Mouse (Mus musculus): ENCODE measurements at regions not wholly inside any gene's neighbourhood (a gene's known extent, or its start where the extent isn't known, plus 50 kb on each side); places are given as distances from the start of the nearest gene placed in this dataset.
A peak's percentile ranks its signal among the peaks of the same experiment; 100 is the strongest.
"Not testable (repeated sequence)": the region's sequence is repeated elsewhere in the genome, so short reads cannot be mapped to it uniquely, and the experiment has no call there.

DNA sequence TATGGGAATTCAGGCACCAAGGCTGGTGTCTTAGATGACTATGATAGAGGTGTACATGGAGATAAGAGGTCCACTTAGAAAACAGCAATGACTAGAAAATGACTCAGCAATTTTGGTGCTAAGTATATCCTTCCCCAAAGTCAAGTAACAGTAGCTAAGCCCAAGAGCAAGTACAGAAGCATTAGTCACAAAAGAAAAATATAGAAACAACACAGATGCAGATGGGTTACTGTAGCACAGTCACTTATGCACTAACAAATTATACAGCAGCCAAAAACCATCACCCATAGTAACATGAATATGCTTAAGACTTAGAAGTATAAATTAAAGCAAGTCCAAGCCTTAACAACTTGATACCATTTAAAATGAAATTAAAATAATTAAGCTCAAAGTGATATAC is 378.5 kb upstream of the Meis2 start:
- no peak for DNase-seq (ENCODE audit: low read depth)

DNA sequence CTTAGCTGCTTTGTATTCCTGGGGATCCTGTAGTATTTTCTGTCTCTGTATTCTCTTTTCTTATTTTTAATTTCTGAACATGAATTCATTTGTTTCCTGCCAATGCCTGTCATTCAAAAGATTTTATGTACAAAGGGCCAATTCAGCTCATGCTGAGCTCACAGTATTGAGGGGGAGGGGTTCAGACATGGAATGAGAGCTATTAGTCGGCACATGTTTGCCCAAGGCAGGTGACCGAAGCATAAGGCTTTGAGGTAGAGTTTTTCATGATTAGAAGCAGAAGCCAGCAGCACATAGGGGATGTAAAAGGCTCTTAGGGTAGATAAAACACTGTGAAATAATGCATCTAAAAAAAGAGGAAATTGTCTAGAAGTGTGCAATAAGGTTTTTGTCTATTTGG is 374.6 kb upstream of the Meis2 start:
- DNase-seq (ENCODE audit: low read depth): no peak

DNA sequence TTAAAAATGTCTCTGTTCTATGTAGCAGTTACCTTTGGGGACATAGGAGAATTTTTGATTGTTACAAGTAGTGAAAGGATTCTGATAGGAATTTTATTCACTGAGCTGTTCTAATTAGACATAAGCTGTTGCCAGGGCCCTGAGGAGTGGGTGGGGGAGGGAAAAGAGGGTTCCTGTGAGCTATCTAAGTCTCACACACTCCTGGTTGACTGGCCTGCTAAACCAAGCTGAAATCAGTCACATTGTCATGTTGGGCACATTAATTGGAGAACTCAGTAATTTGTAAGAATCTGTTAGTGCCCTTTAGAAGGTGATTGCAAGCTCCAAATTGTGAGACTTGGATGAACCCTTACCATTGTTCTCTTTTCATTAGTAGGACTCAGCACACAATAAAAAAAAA is 367.8 kb upstream of the Meis2 start:
- no peak for DNase-seq (ENCODE audit: low read depth)

DNA sequence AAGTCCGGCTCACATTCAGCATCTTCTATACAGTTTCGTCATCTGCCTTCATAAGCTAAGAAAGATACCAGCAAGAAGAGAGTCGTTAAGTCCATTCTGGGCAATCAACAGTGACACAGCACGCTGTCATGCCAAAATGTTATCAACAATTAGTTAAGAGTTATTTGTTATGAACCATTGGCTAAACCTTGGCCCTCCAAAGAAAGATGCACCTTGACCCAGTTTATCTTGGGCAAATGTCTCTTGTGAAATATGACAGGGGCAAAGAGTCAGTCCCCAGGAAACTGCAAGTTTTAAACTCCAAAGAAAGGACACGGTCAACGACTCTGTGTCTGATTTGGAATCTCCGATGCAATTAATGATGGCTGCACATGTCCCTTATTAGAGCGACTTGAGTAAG is 358.5 kb upstream of the Meis2 start:
- DNase-seq (ENCODE audit: low read depth): no peak

DNA sequence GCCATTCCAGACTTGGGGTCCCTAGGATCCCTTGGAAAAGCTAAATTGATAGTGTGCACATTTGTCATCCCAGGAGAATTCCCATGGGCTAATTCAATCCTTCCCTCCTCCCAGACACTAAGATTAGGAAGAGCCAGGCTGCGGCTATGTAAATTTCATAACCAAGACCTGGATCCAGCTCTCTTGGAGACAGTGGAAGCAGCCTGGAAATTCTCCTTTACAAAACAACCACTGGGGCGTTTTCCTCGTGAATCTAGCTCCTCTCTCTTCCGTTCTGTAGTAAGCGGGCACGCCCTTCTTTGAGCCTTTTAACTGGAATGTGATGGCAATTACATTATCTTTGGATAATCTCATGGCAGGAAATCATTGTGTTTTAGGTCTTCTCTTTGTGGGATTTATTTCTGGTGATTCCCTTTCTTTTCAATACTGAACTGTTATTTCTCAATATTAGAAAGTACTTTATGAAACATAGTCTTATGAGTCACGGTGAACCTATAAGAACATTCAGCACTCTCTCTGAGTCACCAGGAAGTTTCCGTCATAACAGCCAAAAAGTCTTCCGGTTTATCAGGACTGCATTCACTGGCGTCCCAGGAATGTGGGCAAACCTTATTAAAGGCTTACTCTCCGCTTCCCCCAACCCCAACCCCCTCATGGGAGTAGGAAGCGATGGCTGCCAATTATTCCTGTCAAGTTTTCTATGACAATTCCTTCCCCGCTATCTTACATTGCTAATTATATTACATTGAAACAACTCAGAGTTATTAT is 352.0 kb upstream of the Meis2 start:
- DNase-seq (ENCODE audit: low read depth): peak; percentile 72

DNA sequence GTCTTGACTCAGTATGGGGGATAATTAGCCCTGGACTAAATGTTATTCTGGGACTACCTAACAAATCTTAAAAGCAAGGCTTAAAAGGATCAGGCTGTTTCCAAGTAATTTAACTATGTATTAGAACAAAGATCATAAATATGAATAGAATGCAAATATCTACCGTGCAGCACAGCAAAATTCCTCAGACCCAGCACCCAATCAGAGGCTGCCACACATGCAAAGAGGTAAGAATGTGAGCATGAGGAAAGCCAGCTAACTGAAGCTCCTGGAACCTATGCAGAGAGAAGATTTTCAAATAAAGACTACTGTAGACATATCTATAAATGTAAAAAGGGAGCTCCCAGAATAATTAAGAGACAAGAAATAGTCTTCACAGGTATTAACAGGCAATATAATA is 350.1 kb upstream of the Meis2 start:
- no peak for DNase-seq (ENCODE audit: low read depth)

DNA sequence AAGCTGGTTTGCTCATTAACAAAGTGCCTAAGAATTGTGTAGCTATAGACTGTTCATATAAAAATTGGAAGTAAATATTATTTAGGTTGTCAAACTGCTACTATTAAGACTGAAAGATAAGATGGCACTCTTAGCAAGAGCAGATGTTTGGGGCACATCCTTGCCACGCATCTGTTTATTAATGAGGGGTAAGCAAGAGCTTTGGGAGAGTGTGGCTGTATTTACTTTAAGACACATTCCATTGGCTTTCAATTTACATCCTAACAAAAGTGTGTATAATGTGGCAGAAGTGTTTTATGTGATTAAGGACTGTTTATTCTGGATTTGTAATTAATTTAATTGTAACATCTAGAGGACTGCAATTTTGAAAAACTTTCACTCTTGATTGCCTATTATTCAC is 336.5 kb upstream of the Meis2 start:
- no peak for DNase-seq (ENCODE audit: low read depth)

DNA sequence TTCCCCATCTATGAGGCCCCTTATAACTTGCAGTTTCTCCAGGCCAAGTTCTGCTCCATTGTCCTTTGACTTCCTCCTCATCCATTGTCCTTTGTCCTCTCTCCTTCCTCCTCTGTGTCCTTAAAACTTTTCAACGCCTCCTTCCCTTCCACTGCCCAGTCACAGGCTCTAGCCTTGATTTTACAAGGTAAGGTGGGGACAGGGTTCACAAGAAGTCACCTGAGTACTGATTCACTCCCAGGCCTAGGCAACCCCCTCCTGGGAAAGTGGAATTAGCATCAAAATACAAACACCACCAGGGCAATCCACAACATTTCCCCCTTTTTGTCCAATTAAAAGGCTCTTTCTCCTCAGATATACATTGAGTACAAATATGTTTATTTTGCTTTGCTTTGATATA is 334.3 kb upstream of the Meis2 start:
- no peak for DNase-seq (ENCODE audit: low read depth)

DNA sequence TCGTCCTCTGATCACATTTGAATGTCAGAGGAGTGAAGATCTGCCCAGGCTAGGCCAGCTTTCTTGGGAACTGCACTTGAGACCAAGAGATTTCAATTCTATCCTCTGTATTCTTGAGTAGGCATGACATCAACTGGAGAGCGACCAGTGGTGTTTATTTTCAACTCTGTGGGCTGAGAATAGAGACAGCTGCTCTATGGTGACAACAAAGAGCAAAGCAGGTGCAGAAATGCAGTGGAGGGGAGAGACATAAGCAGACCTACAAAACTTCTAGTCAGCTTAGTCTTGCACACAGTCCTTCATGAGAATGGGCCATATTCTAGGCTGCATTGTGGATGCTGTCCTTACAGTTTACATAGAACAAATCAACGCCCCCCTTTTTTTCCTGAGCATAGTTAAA is 303.2 kb upstream of the Meis2 start:
- DNase-seq (ENCODE audit: low read depth): no peak

DNA sequence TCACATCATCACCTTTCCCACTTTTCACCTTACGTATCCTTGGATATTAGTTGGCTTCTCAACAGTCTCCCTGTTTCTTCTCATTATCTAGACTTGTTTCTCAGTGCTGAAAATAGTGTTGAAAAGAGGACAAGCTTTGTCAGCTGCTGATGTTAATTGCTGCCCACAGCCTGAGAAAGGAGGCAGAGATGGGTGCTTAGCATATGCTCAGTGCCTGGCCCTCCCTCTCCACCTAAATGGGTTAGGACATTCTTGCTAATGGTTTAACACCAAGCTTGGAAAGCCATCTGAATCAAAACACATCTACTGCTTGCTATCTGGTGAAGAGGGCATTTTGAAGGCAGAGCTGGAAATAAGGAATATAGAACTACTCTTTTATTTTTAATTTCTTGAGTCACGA is 298.5 kb upstream of the Meis2 start:
- DNase-seq (ENCODE audit: low read depth): no peak

DNA sequence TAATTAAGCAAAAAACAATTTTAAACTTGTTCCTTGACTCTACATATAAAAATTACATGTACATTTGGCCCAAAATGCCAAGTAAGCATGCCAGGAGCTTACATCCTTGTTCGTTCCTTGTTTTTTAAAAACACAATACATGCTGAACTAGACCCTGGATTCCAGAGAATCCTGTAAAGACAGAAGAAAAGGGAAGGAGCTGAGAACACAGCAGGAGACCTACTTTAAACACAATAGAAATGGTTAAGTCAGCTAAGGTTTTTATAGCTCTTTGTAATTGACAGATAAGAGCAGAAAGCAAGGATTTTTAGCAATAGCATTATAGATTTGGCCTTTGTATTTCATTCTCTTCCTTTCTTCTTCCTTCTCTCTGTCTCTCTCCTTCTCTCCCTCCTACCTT is 292.5 kb upstream of the Meis2 start:
- DNase-seq (ENCODE audit: low read depth): no peak

DNA sequence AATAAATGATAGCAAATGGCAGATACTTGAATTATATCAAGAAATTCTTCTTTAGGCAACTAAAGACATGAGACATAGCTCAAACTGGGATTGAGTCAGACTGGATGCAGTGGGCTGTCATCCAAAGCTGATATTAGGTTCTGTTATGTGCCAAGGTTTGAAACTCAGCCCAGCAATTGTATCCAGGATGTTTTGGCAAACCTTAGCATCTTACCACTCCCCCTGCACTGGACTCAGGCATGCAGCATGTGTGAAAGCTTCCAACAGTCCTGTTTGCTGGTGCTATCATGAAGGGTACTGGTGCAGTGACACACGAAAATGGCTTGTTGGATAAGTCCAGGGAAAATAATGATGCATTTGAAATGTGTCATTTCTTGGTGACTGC is 282.9 kb upstream of the Meis2 start:
- peak; percentile 54 for DNase-seq (ENCODE audit: low read depth)

DNA sequence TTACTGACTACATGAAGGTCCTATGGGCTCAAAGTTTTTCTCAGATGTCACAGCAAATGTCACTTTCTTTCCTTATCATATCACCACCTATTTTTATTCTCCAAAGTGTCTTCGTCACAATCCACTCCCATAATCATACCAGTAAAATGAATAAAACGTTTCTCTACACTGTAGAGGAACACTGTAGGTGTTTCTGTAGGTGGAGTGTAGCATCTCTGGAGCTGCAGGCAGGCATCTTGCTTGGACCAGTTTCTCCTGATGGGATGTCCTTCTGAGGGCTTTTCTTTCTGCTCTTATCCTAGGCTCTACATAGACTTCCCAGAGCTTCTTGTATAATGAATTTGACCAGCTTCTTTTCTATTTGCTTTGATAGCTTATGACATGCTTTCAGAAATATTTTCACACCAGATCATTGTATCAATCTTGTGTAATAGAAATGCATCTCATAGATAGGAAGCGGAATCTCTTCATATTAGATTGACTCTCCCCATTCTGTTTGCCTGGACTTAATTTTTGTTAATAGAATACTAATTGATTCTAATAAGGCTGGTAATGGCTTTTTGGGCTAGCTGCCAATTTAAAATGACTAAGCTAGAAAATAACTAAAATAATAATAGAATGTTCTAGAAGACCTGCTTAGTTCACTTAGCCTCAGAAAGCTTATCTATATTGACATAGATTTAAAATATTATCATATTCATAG is 282.3 kb upstream of the Meis2 start:
- DNase-seq (ENCODE audit: low read depth): no peak

DNA sequence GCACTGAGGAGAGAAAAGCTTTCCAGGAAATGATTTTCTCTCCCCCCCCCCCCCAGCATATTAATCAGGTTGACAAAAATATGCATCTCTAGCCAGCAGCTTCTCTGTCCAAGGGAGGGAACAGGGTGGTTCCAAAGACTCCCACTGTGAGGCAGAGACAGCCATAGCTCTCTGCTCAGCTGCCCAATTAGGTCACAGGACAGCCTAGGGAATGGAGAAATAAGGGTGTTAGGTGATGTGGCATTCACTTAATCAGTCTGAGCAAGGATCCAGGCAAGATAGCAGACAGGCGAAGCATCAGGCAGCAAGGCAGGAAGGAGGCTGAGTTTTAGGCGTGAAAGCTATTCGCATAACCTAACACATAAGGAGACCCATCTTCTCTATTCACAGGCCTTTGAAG is 266.2 kb upstream of the Meis2 start:
- DNase-seq (ENCODE audit: low read depth): no peak

DNA sequence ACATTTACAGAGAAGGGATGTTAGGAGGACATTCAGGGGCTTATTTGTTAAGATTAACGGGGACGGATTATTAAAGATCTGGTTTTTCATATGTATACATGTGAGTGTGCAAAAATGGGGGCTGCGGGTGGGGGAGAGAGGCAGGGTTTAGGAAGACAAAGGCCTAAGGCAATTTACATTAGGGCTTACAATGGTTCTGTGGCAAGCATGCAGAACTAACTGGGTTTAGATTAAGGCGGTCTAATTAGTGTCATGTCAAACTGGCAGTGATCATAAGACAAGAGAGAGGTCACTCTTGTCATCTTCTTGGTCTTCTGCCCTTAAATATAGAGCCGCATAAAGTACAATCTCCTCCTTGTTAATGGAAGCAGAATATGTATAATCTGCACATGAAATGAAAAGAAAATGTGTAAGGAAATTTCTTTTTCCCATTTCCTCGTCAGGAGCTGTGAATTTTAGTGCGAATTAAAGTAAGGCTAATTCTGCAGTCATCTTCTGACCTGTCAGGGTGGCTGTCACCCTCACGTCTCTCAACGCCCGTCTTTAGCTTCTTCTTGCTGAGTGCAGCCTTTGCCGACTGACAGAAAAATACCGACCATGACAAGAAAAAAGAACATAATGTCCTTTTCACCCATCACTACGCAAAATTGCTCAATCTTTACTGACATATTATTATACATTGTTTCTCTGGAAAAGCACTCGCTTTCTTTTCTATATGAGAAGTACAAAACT is 256.6 kb upstream of the Meis2 start:
- no peak for DNase-seq (ENCODE audit: low read depth)

DNA sequence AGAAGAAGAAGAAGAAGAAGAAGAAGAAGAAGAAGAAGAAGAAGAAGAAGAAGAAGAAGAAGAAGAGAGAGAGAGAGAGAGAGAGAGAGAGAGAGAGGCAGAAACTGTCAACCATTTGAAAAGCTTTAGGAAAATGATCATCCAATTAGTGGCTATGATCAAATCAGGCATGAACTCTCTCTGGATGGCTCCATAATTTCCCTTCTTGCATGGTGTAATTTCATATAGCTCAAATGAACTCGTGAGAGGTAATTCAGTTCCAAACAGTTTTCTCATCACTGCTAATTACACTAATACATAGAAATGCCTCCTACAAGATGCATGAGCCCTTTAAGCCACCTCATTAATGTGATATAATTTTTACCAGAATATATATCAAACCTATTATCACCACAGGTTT is 233.9 kb upstream of the Meis2 start:
- DNase-seq (ENCODE audit: low read depth): no peak

DNA sequence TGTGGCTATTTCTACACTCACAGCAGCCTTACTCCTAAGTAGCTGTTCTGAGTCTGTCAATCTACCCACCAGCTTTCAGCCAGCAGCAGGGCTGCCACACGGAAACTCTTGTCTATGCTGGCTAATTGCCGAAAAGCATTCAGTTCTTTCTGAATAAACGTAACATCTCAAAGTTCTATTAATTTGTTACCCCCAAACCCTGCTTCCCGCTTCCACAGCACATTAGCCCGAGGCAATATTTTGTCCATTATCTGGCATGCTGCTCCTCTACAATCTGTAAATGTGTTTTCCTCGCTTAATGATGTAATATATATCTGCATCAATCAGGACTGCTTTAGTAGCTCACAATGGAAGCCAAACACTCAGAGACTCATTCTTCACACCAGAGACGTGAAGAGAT is 224.2 kb upstream of the Meis2 start:
- DNase-seq (ENCODE audit: low read depth): no peak

DNA sequence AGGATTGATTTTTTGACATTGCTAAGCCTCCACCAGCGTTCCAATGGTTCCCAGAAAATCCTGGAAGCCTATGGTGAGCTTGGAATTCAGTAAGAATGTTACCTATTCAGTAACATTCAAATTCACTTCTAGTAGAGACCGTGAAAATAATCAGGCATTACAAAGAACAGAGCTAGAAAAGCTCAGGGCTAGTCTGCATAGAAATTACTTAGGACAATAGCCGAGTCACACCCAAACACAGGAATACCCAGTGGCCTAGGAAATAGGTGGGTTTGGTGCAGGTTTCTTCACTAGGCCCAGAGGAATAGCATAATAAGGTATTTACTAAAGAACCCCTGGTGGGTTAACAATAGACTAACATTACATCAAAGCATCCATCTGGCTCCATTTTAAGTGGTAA is 177.6 kb upstream of the Meis2 start:
- not testable (repeated sequence) for DNase-seq (ENCODE audit: low read depth)

DNA sequence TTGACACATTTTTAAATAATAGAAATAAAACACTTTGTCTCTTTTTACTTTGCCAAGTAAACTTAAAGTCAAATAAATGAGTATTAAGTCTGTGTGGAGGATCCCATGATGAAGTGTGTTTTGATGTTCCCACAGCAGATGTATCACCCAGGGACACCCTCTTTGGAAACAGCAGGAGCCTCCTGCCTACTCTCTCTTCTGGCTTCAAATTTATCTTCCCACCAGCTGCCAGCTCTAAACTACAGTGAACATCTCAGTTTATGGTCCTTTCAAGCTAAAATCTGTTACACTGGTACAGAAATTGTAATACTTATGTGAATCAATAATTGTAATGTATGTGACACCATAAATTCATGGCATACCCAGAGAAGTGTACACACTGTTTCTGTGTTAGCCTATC is 171.1 kb upstream of the Meis2 start:
- DNase-seq (ENCODE audit: low read depth): no peak

DNA sequence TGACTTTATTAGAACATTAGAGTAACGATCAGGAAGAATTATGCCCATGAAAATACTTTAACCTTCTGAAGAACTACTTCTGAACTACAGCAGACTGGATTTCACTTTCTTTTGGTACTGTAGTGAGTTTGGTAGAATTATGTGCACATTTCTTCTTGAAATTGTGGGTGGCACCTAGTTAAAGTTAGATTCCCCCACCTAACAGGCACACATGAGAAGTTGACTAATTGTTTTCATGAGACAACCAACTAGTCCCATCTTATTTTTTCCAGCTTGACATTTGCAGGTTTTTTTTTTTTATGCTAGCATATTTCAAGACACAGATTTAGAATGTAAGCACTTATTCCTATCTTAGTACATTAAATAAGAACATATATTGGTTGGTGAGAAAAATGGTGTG is 167.2 kb upstream of the Meis2 start:
- DNase-seq (ENCODE audit: low read depth): no peak

DNA sequence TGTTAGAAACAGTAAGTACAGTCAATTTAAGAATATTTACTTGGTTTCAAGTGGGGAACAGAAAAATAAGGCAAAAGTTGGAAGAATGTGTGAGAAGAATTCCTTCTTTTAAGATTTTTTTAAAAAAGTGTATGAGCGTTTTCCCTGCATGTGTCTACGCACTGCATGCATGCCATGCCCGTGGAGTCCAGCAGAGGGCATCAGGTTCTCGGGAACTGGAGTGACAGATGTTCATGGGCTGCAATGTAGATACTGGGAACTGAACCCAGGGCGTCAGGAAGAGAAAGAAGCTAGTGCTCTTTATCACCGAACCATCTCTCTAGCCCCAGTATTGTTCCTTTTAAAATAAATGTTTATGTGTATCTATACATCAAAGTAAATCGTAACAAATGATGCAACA is 150.8 kb upstream of the Meis2 start:
- DNase-seq (ENCODE audit: low read depth): peak; percentile 40

DNA sequence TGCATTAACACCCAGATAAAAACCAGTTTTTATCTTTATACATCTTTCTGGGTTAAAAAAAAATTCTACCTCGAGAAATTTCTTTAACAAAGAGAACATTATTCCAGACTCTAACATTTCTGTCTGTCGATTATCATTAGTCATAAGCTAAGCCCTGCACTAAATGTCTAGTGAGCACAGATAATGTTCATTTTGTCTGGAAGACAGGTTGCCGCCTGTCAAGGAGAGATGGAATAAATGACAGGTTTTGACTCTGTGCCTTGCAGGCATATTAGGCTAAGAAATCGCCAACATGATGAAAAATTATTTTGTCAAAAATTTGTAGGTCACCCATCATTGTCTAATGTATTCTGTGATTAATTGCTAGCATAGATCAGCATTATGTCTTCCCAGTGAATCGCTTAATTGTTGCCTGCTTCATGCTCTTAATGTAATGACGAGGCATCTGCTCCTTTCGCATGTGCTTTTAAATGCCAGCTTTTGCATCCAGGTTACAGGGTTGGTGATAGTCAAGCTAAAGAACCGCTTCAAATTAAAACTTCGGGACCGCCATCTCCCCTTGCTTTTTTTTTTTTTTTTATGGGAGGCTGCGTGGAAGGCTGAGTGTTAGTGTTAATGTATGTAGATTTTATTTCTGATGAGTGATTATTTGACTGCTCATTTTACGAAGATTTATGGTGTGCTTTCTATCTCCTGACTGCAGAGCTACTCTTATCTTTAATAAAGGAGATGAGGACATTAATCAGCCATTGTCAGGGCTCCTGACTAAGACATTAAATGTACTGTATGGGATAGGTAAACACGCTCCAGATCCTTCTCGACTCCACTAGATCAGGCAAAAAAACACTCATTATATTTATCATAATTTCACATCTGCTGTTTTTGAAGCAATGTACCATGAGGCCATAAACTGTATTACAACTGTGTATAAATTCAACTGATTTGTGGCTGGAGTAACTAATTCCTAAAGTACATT is 135.9 kb upstream of the Meis2 start:
- DNase-seq (ENCODE audit: low read depth): no peak

Data from NIH3T3 (cell line).